Mouse (Mus musculus) right cerebral cortex, postnatal 25 days (tissue): Measurements from ENCODE around the gene Glis3.

Experiments
- DNase-seq: peaks from one replicate; pipeline ENCODE4 v3.0.0; 2022

Glis3 gene

DNA sequence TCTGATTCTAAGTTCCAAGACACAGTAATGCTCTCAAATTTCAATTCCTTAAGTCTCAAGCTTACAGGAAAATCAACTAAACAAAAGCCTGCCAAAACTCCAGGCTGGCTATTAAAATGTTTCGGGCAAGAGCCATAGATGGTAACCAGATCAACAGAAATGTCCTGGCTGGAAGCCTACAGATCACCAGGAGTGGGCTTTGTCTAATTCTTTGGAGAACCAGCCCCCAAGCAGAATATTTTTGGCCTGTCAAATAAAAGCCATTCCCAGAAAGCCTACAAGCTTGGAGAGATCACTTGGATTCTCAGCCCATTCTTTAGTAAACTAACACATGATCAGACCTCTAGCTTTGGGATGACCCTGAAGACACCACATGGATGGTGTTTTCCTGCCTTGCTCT lies 303.5 kb downstream of the Glis3 start:
- DNase-seq: no peak

DNA sequence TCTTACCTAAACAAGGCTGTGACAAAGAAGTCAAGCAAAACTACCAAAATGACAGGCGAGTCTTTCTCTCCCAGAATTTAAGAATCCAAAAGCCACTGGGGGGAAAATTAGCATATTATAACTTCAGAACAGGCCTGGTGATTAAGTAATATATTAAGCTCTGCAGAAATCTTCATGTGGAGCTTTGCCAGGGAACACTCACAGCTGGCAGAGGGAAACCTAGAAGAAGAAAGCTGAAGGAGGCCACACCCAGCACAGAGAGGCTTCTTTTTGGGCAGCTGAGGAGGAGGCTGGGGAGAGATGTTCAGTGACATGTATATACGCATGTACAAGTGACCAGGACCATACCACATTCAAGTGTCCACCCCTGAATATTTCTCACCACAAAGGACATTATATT lies 304.1 kb downstream of the Glis3 start:
- no peak for DNase-seq

DNA sequence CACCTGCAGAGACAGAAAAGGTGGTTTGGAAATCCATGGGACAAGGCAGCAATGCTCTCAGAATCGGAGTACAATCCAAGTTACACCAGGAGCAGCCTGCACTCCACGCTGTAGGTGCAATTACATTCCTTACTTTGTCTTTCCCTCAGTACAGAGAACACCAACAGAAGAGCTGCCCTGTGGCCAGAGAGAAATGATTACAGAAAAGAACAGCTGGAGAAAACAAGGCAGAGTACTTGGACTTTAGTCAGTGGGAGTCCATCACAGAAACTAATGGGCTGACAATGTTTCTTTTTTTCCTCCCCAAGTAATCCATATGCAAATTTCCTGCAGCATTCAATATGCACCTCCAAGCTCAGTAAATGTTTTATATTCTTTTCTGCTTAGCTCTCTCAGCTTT lies 305.4 kb downstream of the Glis3 start:
- no peak for DNase-seq

DNA sequence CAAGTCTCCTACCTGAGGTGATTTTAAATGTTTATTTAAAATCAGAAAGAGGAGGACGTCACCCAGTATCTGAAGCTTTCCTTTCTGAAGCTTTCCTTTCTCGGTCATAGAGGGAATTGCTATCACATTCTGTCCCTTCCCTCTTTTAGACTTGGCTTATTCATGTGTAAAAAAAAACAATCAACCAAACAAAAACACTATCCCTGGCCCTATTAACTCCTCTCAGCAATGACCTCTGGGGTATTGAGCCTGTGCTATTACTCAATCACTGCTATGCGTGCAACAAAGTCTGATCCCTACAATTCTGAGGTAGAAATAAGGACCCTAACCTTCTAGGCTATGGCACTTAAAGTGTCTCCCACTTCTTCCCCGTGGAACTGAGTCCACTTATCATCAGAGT lies 311.7 kb downstream of the Glis3 start:
- DNase-seq: no peak

DNA sequence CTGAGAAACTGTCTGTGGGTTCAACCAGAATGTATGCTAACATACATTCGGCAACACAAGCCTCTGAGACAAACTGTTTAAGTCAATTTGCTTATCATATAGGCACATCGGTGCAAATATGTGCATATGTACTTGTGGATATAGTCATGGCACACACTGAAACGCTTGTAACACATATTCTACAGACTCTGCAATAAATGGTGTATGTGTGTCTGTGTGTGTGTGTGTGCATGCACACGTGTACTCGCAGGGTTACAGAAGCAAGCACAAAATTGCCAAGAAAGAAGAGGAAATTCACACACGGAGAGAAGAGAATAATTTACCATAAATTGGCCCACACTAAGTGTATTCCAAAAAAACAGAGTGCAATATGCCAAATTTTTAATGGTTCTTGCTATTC lies 312.6 kb downstream of the Glis3 start:
- no peak for DNase-seq

DNA sequence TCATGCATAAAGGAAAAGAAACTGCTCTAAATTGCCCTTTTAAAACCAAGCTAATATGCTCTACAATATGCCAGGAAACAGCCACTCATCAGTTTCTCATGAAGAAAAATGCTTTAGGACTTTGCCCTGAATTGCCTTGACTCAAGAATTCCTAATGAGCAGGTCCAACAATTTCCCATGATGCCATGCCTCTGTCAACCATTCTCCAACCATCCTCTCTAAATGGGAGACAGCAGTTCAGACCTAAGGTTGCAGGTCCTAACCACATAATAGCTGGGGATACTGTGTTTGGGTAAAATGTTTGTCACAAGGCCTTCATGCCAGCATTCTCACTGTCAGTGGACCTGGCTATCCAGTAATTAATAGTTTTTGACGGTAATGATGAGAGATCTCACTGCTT lies 313.1 kb downstream of the Glis3 start:
- DNase-seq: no peak

DNA sequence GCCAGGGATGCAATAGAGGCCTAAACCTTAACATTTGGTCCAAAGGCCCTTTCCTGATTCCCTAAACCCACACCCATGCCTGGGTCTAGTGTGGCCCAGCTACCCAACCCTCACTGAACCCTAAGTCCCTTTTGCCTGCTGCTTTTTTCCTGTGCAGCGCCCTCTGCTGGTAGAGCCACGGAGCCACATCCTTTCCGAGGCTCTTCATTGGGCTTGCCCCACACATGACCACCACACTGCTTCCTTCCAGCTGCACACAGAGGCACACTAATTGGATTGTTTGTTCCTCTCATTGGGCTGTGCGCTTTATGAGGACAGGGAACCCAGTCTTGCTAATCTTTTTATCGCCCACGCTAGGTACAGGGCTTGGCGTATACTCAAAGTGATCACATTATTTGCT lies 314.0 kb downstream of the Glis3 start:
- no peak for DNase-seq

DNA sequence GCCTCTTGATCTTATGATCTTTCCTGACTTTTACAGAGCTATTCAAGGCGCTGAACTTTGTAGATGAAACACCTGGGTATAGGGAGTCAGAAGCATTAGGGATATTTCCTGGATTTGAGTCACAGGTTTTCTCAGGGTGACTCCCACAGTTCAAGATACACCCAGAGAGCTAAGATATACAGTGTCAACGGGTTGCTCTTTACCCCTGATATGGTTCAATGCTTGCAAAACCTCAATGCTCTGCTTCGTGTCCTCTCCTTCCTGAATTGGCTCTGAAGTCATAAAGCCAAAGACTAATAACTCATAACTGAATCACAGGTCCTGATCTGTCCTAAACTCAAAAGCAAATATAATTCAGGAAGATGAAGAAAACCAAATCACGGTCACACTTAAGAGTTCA lies 319.0 kb downstream of the Glis3 start:
- no peak for DNase-seq

DNA sequence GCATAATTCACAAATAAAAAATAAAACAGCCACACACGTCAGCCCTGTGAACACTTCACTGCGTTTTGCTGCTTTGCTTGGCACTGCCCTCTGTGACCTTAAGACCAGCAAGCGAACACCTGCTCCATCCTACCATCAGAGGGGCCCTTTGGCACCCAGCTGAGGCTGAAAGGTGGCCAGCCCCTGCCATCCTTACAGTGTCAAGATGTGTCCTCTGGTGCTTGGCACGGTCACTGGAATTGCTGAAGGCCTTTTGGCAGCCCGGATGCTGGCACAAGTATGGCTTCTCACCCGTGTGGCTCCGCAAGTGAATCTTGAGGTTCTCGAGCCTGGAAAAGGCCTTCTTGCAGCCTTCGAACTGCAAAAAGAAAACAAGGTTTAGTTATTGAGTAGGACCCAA lies 322.3 kb downstream of the Glis3 start:
- DNase-seq: no peak

DNA sequence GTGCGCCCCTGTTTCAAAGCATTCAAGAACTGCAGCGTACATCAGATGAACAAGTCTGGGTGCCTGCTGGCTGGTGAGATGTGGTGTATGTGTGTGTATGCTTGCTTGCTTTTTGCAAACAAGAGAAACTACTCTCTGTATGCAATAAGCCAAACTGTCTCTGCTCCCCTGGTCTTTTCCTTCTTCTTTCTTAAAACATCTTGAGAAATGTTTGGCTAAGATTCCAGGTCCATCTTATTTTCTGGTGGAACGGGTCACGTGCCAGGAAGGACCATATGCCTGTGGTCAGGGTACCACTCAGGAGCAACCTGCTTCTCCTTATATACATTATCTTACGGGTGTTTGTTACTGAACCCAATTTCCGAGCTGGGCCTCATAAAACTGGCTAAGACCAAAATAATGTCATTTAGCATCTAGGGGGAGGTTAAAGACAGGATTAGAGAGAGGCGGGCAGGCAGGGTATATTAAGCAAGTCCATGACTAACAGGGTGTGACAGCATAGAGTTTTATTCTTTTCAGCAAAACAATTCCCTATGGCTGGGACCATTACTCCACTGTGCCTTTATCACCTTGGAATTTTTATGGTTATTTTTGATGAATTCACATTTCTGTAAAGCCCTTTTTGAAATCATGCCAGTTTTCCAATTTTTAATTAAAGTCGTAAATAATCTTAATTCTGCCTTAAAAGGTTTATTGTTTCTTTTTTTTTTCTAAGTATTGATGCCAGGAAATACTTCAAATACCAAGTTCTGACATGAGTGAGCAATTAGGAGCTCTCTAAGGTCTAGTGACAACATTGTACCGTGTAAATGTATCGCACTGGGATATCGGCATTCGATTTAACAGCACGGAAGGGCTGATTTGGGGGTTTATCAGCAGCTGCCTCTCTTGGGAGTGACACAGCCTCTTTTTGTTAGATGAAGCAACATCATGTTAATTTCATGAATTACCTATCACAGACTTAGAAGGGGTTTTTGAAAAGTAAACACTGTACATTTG lies 328.5 kb downstream of the Glis3 start:
- no peak for DNase-seq

DNA sequence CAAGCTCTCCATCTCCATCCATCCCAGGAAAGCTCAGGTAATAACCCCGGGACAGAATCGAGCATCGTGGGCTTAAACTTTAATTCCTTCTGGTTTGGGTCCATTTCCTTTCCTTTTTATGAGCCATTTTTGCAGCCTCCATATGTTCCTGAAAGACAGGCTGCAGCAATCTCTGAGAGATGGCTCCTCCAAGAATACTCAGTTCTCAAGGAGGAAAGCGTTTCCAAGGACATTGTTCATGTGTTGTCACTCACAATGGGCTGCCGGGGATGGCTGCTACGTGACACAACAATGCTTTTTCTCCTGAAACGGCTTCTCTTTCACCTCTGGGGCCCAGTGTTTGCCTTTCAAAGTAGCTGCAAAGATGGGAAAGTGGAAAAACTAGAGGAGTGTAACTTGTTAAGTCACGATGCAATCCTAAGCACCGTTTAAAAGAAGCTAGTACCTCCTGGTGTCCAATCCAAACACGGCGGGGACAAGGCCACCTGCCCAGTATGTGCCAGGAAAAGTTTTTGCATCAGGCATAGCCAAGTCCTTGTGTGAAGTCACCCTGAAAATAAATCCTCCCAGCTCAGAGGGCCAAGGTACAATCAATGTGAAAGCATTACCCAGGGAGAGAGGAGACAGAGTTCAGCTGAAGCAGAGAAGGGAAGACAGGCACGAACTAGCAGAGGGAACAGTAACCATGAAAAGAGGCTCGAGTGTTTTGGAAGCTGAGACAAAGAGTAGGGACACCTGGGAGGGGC lies 332.6 kb downstream of the Glis3 start:
- DNase-seq: no peak

DNA sequence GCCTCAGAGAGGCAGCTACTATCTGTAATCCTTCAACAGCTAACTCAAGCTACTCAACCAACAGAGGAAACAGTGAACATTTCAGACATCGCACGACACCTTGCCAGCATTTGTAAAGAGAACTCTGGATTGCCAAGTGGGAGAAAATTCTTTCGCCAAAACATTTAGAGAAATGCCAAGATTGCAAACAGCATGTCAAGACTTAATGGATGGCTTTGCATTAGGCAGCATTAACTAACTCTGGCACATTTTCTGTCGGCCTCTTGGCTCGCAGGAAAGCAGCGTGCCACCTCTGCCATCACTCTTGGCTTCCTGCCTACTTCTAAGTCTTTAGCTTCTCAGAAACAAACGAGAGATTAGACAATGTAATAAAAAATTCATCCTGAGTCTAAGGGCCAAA lies 336.2 kb downstream of the Glis3 start:
- no peak for DNase-seq

DNA sequence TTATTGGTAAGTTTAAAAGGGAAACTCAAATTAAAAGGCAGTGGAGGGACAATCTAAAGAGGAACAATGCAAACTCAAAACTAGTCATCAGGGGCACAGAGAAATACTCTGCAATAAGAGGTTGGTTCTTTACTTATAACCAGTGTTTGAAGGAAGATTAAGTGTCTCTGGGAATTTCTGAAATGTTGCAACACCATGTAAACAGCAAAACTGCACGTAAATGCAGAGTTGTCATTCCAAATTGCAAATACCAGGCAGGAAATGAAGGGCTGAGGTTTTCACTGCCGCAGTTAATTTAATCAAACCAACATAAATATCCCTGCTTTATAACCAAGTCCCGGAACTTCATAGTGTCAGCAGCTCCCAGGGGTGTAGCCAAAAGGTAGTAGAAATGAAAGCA lies 342.3 kb downstream of the Glis3 start:
- DNase-seq: no peak

DNA sequence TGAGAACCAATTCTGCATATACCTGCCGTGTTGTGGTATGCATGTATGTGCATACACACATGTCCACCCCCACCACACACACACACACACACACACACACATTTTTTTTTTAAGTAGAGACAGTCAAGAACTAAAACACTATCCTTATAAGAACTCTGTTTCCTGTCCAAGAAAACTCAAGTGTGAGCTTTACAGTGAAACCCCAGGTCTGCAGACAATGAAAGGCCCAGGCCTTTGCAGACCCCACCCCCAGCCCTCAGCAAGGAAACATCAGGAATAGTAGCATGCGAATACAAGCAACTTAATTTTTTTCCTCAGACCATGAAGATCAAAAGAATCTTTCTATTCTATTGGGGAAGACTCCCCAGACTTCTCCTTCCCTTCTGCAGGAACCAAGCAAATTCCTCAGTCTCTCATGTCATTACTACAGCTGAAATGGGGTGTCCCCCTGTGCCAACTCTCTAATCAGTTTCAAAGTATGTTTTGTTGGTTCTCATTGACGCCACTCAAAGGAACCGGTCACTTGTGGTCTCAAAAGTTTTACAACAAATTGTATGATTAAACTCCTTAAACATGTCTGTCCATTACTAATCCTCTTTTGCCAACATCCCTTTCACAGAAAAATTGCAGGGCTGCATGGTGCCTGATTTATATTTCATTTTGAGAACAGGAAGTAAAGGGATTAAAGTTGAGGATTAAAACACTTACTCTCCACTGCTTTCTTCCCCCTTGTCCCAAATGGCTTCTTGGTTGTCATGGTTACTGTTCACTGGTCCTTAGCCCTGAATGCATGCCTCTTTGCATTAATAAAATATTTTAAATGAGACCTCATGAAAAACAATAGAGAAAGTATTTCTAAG lies 343.0 kb downstream of the Glis3 start:
- no peak for DNase-seq

DNA sequence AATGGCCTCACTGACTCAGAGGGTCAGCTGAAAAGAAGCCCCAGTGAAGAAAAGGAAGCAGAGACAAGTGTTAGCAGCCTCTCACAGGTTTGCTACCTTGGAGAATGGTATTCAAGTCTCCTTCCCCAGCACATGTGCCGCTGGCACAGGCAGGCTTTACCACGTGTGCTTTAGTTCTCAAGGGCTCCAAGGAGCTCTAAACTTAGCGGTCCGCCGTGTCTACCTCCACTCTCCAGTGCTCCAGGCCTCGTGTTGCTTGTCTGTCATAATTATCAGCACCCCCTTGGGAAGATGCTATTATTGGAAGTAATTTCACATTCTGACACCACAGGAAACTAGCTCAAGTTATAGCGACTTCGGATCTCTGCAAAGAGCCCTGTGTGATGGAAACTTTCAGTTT lies 344.0 kb downstream of the Glis3 start:
- DNase-seq: no peak

DNA sequence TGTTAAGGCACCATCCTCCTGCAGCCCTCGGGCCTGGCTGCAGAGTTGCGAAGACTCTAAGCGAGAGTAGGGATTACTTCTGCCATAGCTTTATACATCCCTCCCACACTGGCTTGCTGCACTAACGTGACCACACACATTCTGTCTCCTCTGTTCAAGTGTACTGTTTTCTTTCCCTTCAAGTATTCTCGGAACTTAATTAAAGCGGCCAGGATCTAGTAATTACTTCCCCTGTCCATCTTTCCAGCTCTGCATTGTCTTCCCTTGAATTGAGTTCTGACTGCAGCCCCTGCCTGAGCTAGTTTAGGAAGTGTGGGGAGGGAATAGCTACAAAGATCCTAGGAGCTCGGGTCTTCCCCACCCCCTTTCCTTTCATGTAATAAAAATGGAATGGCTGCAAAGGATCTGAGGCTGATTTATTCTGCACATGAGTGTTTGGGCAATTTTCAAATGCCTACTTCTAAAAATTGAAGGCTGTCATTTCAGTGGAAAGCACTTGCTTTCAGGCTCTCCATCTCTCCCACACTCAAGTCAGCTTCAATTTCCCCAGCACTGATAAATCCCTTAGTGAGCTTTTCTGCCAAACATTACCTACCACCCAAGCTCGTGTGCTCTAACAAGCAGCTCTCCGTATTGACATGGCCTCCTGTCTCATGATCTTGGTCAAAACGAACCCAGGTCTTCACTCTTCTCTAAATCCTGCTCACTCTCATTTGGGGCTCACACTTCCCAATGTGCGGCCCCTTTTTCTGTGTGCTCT lies 346.7 kb downstream of the Glis3 start:
- DNase-seq: no peak

DNA sequence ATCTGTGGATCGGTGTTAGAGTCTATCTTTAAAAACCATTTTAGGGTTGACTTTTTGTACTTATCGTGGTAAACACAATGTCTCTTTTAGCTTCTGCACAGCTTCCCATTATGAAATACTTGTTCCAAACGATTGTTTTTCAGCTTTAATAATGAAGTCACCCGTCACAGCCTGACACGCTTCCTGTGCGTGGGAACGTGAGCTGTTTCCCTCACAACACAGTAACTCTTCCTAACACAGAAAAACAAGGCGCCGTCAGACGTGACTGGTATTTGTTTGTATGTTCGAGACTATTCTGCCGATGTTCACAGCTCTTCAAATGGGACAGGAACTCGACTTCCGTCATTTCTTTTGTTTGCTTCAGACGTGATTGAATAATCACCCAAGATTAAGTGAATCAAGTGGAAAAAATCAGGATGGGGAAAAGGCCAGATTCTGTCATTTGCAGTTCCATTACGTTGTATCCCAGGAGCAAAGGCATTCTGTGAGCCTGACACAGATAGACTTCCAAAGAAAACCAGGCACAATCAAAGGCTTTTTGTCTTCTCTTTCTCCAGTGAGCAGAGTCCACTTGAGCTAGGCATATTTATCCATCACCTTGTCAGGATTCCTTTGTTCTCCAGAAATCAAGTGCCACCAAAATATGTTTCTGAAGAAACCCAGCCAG lies 351.3 kb downstream of the Glis3 start:
- DNase-seq: no peak

DNA sequence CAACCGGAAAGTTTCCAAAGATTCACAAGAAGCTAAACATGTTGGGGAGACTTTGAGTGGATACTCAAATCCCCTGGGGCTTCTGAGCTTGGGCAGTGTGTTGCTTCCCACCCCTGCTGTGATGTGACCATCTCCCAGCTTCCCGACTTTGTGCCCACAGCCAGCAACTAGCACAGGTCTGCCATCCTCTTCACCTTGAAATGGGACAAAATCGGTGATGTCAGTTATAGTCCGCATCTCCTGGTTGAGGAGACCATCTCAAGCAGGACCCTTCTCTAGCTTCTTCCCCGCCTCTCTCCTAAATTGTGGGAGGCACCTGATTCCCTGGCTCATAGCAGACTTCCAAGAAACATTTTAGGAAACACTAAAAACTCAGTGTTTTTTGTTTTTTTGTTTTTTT lies 352.3 kb downstream of the Glis3 start:
- no peak for DNase-seq

DNA sequence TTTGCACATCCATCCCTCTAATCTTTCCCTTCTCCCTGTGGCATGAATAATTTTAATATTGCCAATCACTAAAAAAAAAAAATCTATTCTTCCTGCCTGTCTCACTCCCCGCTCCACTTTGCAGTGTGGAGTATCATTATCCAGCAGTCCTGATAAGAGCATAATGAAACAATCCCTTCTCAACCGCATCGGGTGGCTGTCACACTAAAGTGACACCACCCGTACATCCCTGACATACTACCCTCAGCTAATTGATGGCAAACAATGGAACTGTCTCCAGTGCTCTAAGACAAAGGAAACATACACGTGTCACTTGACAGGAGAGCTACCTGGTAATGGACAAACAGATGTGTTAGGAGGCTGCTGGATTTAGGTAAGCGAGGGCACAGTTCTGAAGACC lies 373.8 kb downstream of the Glis3 start:
- no peak for DNase-seq

DNA sequence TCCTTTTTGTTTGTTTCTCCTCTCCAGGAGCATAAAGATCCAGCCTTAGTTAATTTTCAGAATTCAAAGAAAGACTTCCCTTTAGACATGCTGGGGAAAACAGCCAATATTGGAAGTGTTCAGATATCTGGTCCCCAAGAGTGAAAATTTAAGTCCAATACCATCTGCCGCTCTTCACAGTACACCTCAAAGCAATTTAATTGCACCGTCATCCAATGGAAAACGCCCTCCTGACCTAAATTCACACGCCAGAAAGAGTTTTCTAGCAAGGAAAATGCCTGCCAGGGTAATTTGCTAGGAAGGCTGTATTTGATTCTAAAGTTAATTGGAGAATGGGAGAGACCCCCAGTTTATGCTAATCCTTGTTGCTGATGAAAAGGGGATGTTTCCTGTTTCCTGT lies 374.4 kb downstream of the Glis3 start:
- no peak for DNase-seq

DNA sequence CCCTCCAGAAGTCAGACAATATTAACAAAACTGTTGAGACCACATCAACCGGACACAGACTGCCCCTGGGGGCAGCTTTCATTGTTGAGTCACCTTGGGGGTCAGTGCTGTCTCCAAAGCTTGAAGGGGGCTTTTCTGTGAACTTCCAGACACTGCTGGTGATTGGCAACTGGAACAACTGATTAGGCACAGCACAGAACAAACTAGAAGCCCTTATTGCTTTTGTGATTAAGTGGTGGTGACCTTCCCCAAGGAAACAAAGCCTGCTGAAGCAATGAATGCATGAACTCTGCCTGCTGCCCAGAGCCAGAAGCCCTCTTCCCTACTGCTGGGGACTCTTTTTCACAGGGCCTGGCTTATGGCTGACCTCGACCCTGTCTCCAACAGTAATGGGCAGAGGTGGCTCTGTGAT lies 377.0 kb downstream of the Glis3 start:
- no peak for DNase-seq

DNA sequence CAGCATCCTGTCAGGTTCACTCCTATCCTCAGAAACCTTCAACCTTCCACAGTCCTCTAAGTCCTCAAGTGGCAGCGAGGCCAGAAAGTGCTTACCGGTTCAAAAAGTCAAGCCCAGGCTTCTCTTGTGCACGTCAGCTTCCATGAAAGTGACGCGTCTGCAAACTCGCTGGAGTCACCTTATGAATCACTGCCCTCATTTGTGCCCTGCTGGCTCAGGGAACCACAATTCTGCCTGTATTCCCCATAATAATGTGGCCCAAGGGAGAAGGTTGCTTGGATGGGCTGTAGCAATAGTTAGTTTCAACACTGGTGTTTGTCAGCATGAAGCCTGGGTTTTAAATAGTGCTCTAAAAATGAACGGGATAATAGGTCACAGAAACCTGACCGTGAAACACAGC lies 379.7 kb downstream of the Glis3 start:
- DNase-seq: no peak
